Mouse (Mus musculus) left cerebral cortex, adult 9 months (tissue): Measurements from ENCODE around the gene Rab26.
A peak's percentile ranks its signal among the peaks of the same experiment; 100 is the strongest.

Experiments
- DNase-seq, 2 experiments: peaks; one replicate each; pipeline ENCODE4 v3.0.0; 2022; ENCODE audit warnings: low spot score in 2 of 2

Gene Rab26

DNA sequence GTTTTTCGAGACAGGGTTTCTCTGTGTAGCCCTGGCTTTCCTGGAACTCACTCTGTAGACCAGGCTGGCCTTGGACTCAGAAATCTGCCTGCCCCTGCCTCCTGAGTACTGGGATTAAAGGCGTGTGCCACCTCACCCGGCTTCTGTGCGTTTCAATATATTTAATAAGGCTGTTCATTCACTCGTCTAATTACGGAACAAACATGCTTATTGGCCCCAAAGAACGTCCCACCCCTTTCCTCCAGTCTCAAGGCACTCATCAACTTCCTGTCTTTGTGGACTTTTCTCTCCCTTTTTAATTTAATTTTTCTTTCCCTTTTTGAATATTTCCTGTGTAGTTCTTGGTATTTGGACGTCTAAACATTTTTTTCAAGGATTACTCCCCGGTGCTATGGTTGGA, 14.4 kb upstream of the Rab26 start:
- DNase-seq = no peak

DNA sequence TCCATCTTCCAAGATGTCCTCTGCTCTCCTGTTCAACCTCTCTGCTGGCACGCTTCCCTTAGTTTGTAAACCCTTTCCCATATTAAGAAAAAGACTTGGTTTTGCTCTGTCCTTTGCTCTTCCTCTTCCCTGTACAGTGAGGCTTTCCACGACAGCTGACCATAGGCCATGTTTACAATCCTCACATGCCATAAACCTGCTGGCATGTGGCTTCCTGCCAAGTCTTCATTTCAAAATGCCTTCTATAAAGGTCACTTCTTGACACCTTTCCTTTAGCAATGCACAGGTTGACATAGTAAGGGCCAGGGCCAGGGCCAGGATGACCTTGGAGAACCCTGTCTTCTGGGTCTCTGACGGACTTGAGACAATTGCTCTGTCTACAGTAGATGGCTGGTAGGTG, 12.2 kb upstream of the Rab26 start:
- DNase-seq = no peak

DNA sequence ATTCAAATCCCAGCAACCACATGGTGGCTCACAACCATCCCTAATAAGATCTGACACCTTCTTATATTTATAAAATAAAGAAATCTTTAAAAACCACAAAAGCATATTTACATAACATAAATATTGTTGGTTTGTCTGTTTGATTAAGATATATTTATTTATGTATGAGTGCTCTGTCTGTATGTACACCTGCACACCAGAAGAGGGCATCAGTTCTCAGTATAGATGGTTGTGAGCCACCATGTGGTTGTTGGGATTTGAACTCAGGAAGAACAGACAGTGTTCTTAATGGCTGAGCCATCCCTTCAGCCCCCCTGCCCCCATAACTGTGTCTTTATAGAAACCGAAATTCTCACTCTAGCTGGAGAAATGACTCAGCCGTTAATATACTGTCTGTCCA, 11.2 kb upstream of the Rab26 start:
- no peak for DNase-seq

DNA sequence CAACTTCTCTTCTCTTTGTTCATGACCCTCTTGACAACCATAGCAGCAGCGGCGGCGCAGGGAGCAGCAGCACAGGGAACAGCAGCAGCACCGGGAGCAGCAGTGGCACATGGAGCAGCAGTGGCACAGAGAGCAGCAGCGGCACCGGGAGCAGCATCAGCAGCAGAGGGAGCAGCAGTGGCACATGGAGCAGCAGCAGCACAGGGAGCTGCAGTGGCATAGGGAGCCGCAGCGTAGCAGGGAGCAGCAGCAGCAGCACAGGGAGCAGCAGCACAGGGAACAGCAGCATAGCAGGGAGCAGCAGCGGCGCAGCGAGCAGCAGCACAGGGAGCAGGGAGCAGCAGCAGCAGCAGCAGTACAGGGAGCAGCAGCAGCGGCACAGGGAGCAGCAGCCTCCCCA, 10.6 kb upstream of the Rab26 start:
- no peak for DNase-seq

DNA sequence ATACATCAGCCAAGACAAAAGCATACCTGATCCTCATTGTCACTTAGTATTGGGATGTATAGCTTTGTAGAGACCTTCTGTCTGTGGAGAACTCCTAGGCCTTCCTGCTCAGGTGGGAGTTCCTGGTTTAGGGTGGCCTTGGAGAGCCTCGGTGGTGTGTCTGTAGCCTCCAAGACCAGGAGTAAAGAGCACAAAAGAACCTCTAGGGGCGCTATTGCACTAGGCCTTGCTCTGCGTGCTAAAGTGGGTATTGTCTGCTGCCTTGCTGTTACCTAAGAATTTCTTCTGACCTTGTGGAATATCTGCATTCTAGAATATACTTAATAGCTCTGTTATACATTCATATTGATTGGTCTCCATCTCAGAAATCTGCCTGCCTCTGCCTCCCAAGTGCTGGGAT, 6.4 kb upstream of the Rab26 start:
- no peak for DNase-seq

DNA sequence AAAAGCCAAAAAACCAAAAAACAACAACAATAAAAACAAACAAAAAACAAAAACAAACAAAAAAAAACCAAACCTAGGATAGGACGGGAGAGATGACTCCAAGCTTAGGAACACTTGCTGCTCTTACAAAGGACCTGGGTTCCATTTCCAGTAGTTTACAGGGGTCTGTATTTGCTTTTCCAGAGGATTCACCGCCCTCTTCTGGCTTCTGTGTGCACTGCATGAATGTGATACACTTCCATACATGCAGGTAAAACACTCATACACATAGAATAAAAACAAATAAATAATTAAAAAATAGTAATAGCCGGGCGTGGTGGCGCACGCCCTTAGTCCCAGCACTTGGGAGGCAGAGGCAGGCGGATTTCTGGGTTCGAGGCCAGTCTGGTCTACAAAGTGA, 4.9 kb upstream of the Rab26 start:
- peak in 1 of 2 experiments; percentile 67 for DNase-seq

DNA sequence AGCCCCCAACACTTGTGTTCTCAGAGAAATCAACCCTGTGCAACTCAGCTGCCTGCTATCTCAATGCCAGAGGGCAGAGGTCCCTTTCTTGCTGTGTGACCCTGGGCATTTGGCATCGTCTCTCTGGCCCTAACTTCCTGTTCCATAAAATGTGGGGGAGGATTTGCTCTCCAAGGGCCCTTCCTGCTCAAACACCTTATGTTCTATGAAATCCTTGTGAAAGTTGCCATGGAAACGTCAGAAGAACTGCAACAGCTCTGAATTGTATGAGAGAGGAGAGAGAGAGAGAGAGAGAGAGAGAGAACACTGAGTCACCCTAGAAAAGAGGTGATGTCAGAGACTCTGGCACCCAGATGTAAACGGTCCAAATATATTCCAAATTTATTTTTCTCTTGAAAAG, 3.5 kb upstream of the Rab26 start:
- DNase-seq = no peak

DNA sequence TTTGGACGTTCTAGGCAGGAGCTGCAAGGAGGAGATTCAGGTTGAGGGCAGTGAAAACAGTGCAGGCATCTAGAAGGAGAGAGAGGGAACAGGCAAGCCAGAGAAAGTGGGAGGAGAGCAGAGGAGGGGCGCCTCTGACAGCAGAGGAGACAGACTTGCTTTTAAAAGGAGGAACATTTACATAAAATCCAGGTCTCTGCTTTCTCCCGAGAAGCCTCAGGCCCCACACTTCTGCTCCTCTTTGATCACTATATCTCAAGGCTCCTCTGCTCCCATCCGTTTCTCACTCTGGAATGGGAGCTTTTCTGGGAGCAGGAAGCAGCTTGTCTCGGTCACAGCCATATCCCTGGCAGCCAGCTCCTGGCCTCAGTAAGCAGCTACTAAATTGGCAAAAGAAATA, 1.3 kb upstream of the Rab26 start:
- DNase-seq = peak in 1 of 2 experiments; percentile 54

DNA sequence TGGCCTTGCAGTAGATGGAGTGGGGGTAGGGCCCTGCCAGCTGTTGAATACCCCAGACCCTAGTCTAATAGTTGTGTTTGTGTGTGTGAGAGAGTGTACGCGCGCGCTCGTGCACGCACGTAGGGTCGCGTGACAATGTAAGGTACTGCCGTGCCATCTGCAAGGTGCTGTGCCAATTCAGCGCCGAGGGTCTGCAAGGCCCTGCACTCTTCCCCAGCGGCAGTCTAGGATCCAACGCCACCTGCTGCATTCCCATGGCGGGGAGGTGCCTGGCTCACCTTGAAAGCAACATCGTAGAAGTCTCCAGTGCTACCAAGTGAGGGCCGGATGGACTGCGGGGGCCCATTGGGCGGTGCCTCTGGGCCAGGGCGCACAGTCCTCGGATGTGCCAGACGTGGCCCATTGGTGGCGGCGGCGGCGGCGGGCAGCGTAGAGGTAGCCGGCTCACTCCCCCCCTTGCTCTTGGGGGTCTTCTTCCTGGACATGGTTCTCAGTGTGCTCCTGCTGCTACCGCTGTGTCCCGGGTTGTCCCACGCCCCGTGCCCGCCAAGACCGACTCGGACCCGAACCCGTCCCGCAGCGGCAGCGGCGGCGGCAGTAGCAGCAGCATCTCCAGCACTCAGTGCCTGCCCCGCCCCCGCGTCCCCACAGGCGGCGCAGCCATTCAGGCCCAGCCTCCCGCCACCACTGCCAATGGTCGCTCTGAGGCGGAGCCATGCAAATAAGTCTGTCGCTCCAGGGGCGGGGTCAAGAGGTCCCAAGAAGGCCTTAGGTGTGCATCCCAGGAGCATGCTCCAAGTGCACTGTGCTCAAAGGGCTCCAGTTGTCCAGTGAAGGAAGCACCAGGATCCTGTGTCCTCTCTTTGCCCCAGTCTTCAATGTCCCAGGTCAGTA, 664 bp downstream of the Rab26 start:
- DNase-seq = peak; percentile 83 to 93

DNA sequence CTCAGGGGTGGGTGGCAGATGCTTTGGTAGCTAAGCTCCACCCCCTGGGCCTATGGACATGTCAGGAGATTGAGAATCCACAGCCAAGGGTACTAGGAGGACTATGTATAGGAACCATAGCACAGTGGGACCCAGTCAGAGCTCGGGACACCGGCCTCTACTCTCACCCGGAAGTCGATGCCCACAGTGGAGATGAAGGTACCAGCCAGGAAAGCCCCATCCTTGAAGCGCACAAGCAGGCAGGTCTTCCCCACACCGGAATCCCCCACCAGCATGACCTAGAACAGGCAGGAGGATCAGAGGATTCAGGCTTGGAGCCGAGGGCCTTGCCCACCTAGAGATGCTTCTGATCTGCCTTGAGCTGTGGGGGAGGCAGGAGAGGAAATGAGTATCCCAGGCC, 2.0 kb downstream of the Rab26 start:
- DNase-seq = no peak

DNA sequence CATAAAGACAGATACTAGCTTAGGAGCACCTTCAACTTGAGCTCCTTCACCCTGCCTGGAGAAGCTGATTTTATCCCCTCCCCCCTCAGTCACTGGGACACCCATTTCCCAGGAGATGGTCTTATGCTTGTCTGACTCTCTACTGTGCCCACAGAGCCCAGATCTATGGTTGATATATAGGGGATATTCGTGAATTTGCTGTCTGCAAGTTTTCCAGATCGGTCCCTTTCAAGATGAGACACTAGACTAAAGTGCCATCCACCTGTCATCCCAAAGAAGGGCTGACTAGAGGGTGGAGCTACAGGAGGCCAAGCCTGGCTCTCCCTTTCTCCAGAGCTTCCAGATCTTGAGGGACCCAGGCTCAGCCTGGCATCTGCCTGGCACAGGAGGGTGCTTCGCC, 2.9 kb downstream of the Rab26 start:
- DNase-seq = no peak

DNA sequence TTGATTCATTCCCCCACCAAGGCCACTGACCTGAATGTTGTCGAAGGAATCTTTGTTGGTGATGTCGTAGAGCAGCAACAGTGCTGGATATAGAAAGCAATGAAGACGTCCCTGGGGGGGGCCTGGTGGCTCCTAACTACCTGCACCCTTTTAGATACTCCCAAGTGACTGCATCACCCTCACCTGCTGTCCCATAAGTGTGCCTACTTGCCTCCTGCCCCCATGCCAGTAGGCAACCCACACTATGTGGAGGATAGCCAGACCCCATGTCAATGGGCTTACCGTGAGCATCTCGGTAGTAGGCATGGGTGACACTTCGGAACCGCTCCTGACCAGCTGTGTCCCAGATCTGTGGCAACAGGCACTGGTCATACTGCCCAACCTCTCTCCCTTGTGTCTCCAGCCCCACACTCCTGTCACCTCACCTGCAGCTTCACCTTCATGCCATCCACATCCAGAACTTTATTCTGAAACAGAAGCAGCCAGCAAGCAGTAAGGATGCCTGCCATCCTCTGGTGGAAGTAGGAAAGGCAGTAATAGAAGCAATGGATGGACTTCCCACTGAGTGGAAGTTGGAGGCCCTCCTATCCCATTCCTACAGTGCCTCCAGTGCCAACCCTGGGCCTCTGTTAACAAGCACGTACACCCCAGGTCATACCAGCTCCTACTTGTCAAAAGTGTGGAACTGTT, 3.5 kb downstream of the Rab26 start:
- DNase-seq = no peak

DNA sequence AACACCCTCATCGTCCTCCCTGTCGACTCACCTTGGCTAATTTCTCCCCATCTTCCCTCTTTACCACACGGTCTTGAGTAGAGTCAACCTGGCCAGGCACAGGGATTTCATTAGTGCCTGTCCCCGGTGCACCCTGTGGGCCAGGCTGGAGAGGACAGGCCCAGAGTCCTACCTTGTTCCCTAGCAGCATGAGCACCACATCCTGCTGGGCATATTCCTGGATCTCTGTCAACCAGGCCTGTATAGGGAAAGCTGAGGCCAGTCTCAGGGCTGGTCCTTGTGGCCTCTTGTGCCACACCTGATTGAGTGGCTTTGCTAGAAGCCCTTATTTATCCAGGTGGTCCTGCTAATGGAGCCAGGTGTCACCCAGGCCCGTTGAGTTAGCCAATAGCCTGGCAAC, 4.1 kb downstream of the Rab26 start:
- DNase-seq = no peak

DNA sequence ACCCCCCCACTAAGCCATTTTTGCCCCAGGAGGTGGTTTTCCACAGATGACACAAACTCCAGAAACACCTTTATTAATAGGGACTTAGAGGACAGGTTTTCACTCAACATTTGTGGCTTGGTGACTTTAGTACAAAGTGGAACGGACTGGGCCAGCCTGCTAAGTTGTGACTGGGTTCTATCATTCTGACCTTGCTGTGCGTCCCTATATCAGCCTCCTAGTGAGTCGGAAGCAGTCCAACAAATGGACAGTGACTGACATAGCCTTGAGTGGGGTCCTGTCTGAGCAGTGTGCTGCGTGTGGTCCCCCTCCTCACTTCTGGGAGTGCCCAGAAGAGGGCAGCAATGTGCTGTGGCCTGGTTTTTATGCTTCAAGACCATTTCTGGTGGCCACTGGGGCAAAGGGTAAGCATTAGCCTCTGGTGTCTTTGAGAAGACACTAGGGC, 5.0 kb downstream of the Rab26 start:
- peak in 1 of 2 experiments; percentile 65 for DNase-seq

DNA sequence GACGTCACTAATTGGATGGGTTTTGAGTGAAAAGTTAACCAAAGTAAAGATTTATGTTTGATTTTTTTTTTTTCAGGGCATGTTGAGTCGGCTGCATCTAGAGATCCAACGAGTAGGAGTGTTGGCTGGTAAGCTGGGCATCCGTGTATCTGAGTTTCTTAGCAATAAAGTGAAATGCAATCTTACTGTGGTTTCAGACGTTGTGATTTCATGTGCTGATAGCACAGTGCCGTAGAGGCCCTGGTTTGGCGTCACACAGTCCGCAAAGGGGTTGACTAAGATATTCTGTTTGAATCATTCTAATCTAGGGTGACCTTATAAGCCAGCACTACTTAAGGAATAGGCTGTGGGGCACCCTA, 5.5 kb downstream of the Rab26 start:
- DNase-seq = no peak

DNA sequence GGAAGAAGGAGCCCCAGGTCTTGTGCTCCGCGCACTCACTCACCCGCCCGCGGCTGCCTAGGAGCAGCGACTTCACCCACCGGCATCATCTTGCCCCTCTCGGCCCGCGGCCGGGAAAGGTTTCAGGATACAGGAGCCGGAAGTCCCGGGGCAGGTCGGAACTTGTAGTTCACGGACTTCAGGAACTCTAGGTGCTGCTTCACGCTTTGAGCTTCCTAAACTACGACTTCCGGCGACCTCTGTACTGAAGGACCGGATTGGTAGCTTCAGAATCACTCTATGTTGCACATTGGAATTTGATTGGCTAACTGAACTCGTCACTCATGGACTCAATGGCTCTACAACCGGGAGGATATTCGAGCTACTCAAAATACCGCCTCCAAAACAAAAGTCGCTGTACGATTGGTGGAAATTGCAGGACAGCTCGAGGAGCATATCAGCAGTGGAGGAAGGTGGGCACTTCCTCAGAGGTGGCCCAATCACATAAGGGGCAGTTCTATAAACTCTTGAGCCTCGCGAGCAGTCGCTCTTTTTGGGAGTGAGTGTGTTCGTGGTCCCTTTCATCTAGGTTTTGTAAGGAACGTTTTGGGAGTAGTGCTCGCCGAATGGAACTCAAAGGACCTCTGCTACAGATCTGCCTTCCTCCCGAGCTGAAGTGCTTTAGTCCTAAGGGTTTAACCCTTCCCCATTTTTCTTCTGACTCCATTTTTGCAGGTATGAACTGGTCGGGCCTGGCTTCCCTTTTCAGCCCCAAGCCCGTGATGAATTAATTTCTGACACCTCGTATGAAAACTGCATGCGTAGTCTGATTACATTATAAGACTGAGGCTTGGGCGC, 6.1 kb downstream of the Rab26 start, which contains the start of gene Traf7:
Gene Traf7 (minus strand): TSS at position 216 of the 837 bp plus-strand sequence.
- peak; percentile 98 to 100 for DNase-seq

DNA sequence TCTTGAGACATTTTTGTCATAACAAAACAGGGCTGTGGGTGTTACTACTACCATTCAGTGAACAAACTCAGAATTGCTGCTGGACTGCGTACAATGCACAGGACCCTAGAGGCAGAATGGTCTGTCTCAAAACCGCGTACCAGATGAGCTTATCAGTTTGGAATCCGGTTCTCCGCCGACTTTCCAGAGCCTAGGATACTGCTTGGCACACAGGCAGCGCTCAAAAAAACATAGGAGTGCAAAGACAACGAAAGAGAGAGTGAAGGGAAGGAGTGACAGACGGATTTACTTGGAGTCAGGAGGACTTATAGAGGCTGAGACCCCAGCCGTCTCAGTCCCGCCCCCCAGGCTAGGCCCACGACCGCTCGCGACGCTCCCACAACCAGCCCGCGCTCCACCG, 6.7 kb downstream of the Rab26 start:
- DNase-seq = no peak

DNA sequence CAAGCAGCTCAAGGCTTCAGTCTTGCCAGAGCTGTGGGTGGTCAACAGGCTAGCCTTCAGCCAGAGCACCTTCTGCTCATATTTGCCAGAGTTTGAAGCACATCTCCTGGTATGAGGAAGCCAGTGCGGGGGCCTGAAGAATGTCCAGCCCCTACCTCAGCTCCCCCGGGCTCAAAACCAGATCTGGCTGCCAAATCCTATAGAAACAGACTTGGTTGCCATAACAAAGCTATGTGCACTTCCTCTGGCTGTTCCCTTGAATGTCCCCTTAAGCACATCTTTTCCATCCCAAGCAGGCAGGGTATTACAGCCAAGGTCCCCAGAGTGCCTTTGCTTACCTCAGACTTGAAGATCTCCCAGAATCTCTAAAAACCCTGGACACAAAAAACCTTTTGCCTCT, 9.3 kb downstream of the Rab26 start:
- DNase-seq = no peak

DNA sequence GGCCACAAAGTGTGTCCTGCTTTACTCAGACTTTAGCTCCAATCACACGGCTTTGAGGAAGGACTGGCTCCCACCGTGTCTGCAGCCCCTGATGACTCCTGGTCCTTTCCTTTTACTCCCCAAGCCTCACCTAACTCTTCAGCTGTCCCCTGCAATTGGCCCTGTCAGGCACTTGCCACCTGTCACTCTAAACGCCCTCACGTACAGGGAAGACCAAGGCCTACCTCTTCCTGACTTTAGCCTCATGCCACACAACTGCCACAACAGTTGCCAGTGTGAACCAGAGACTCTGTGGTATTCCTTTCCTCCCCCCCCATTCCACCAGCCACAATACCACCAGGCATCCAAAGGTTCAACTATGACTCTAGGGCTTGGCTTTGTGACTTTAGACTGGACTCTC, 13.6 kb downstream of the Rab26 start:
- no peak for DNase-seq

DNA sequence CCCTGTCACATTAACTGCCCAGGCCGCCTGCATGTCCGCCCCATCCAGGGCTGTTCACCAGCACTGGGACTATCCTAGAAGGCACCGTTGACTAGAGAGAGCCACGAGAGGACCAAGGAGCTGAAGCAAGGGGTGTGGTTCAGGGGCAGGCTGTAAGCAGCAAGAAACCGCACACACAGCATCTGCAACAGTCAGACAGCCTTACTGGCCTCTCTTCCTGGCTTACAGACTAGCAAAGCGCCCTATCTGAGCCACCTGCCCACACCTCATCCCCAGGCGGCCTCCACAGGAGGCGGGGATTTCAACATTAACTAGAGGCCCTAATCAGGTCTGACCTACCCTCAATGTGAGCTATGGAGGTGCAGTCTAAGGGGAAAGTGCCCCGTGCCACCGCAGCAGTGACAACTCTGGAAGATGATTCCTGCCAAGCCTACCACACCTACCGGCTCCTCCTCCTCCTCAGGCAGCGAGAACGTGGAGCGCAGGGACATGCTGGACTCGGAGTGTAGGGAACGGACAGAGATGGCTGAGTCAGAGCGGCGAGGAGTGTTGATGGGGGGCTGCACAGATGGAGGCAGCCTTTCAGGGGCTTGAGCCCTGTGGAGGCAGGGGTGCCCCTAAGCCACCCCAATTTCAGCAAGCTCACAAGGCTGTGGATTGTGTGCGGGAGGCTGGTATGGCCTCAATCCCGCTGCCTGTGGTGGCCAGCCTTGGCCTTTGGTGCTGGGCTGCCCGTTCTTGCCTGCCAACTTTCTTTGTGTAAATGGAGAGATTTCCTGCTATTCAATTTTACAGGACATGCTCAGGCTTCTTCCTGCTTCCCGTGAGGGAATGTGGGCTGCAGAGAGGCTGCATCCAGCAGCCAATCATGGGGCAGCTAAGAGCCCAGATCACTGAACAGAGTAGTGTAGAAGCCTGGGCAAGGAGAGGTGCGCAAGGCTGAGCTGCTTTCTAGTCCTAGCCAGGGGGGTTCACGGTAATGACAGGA, 19.4 kb downstream of the Rab26 start:
- DNase-seq = no peak

DNA sequence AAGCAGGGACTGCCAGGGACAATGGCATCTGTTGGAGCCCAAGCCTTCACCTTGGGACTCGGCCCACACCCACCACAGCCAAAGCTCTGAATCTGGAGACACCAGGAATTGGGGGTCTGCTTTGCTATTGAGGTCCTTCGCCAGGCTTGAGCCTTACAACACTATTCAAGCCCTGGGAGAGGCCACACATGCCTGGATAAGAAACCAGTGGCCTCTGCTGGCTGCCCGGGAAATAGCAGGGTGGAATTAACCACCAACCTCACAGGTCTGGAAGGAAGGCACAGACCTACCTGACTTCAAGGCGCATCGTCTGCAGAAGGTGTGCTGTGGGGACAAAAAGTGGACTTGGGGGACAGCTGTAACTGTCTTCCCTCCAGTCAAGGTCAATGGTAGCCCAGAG, 20.4 kb downstream of the Rab26 start:
- DNase-seq = peak in 1 of 2 experiments; percentile 81
